In the genomic region with DNA sequence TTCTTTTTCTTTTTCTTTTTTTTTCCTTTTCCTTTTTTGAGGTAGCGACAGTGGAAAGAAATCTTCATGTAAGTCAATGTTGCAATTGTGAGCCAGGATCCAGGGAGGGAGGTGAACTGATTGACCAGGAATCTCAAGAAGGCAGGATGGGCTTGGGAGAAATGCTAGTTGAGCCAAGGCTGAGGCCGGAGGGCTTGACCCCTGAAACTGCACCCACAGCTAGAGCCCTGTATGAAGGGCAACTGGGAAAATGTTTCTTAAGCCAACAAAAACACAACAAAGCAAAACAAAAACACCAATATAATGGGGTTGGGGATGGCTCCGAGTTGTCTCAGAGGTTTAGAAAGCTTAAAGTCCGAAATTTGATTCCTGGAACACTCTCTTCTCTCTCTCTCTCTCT, we compare ENCODE assay signal across 31 mouse cellular contexts. TPM values are rescaled to one million over a fixed set of nuclear protein-coding genes. Genes with fewer than 3 reads are reported as not detected.
DNase-seq lines count a peak whose midpoint lies in the region; ATAC-seq and TF ChIP-seq lines count a peak whose summit lies in the region.
"Had no signal": no experiment of that assay in that cellular context is flagged by ENCODE, and none has a peak within 500 bp of the region (broad histone marks: within the 10 kb centered on the region; RNA-seq: fewer than 3 reads in every experiment).

No protein-coding gene starts in this region.

- no peaks in the 10 kb centered on the region for H3K36me3 ChIP-seq in hindbrain, embryonic 10.5 days
- no peaks in the 10 kb centered on the region for H3K36me3 ChIP-seq in hindbrain, embryonic 13.5 days
- H3K36me3 ChIP-seq in midbrain, embryonic 10.5 days = no peaks in the 10 kb centered on the region
- no peaks in the 10 kb centered on the region for H3K36me3 ChIP-seq in midbrain, postnatal 0 days (ENCODE audit: insufficient read depth, low read length)
- H3K36me3 ChIP-seq: embryonic facial prominence, embryonic 13.5 days; forebrain, embryonic 10.5 days; hindbrain, embryonic 15.5 days; lung, embryonic 15.5 days; midbrain, embryonic 13.5 days; neural tube, embryonic 15.5 days had no signal

- H3K4me3 ChIP-seq in hindbrain, embryonic 10.5 days = no peak overlapping the region
- no peak overlapping the region for H3K4me3 ChIP-seq in hindbrain, embryonic 13.5 days
- no peak overlapping the region for H3K4me3 ChIP-seq in midbrain, embryonic 10.5 days
- no peak overlapping the region for H3K4me3 ChIP-seq in midbrain, postnatal 0 days (ENCODE audit: low read depth, low read length)
- H3K4me3 ChIP-seq: embryonic facial prominence, embryonic 13.5 days; forebrain, embryonic 10.5 days; gastrocnemius, adult 2 months; hindbrain, embryonic 15.5 days; lung, embryonic 15.5 days; megakaryocyte, embryonic 14.5 days; midbrain, embryonic 13.5 days; neural tube, embryonic 15.5 days had no signal

- H3K27me3 ChIP-seq in hindbrain, embryonic 10.5 days (ENCODE audit: insufficient read depth, poor library complexity, severe bottlenecking) = no peaks in the 10 kb centered on the region
- H3K27me3 ChIP-seq in hindbrain, embryonic 13.5 days = no peaks in the 10 kb centered on the region
- no peaks in the 10 kb centered on the region for H3K27me3 ChIP-seq in midbrain, embryonic 10.5 days (ENCODE audit: low read depth, poor library complexity, severe bottlenecking)
- no peaks in the 10 kb centered on the region for H3K27me3 ChIP-seq in midbrain, postnatal 0 days (ENCODE audit: insufficient read depth, low read length)
- H3K27me3 ChIP-seq: embryonic facial prominence, embryonic 13.5 days; hindbrain, embryonic 15.5 days; lung, embryonic 15.5 days; midbrain, embryonic 13.5 days; neural tube, embryonic 15.5 days had no signal

- no peaks in the 10 kb centered on the region for H3K9me3 ChIP-seq in hindbrain, embryonic 10.5 days
- H3K9me3 ChIP-seq in hindbrain, embryonic 13.5 days = no peaks in the 10 kb centered on the region
- H3K9me3 ChIP-seq in midbrain, embryonic 10.5 days (replicated peaks) = no peaks in the 10 kb centered on the region
- H3K9me3 ChIP-seq in midbrain, postnatal 0 days (ENCODE audit: low read length) = no peaks in the 10 kb centered on the region
- H3K9me3 ChIP-seq: embryonic facial prominence, embryonic 13.5 days; forebrain, embryonic 10.5 days; hindbrain, embryonic 15.5 days; lung, embryonic 15.5 days; megakaryocyte, embryonic 14.5 days; midbrain, embryonic 13.5 days; neural tube, embryonic 15.5 days had no signal

- 31% methylated on average over 4 of the region's 4 CpGs for WGBS in hindbrain, embryonic 10.5 days
- WGBS in hindbrain, embryonic 13.5 days = 59% methylated on average over 4 of the region's 4 CpGs
- WGBS in midbrain, embryonic 10.5 days = 58% methylated on average over 4 of the region's 4 CpGs
- 58% methylated on average over 4 of the region's 4 CpGs for WGBS in midbrain, postnatal 0 days

- no peak for ATAC-seq in hindbrain, embryonic 13.5 days (ENCODE audit: low FRiP score)
- no peak for ATAC-seq in midbrain, postnatal 0 days (ENCODE audit: low FRiP score)

- H3K9ac ChIP-seq in hindbrain, embryonic 13.5 days = no peak overlapping the region
- H3K9ac ChIP-seq in midbrain, postnatal 0 days (replicated peaks; ENCODE audit: low read length, poor library complexity, severe bottlenecking) = no peak overlapping the region
- H3K9ac ChIP-seq: embryonic facial prominence, embryonic 13.5 days; hindbrain, embryonic 15.5 days; lung, embryonic 15.5 days; midbrain, embryonic 13.5 days; neural tube, embryonic 15.5 days had no signal

- peak overlapping the region; percentile 83 for H3K27ac ChIP-seq in hindbrain, embryonic 10.5 days
- H3K27ac ChIP-seq in hindbrain, embryonic 13.5 days = no peak overlapping the region
- peak overlapping the region; percentile 69; the same call in 1 of the 2 replicates for H3K27ac ChIP-seq in midbrain, embryonic 10.5 days (replicated peaks)
- no peak overlapping the region for H3K27ac ChIP-seq in midbrain, postnatal 0 days (ENCODE audit: low read depth, low read length)
- H3K27ac ChIP-seq: embryonic facial prominence, embryonic 13.5 days; hindbrain, embryonic 15.5 days; kidney, postnatal 0 days; lung, embryonic 15.5 days; midbrain, embryonic 13.5 days; neural tube, embryonic 15.5 days had no signal

- DNase-seq in hindbrain, embryonic 10.5 days (ENCODE audit: low spot score) = no peak
- DNase-seq in kidney, adult 9 months = peak; percentile 50
- DNase-seq in kidney, postnatal 4 days = no peak
- DNase-seq in midbrain, embryonic 10.5 days (ENCODE audit: low spot score) = no peak
- DNase-seq in midbrain, postnatal 0 days (ENCODE audit: low spot score) = no peak
- no peak for DNase-seq in left cerebral cortex, adult 9 months (ENCODE audit: low spot score in 2 of 2)
- DNase-seq: adrenal gland, adult 2 months; adrenal gland, postnatal 36 days; cerebellum, adult 18-20 months; cerebellum, postnatal 10 days; gastrocnemius, adult 2 months; gastrocnemius, postnatal 36 days; heart, adult 18-20 months; heart, postnatal 36 days; liver; lung, postnatal 4 days; retina, postnatal 1 day; right cerebral cortex, postnatal 14 days had no signal

- TF ChIP-seq CTCF in midbrain, postnatal 0 days (IDR thresholded peaks at IDR 0.05) = no peak

- H3K4me1 ChIP-seq in hindbrain, embryonic 10.5 days (replicated peaks) = peaks cover 21% of the 10 kb centered on the region
- no peaks in the 10 kb centered on the region for H3K4me1 ChIP-seq in hindbrain, embryonic 13.5 days (replicated peaks)
- peaks cover 20% of the 10 kb centered on the region for H3K4me1 ChIP-seq in midbrain, embryonic 10.5 days
- no peaks in the 10 kb centered on the region for H3K4me1 ChIP-seq in midbrain, postnatal 0 days (ENCODE audit: insufficient read depth, low read length)
- H3K4me1 ChIP-seq: hindbrain, embryonic 15.5 days; megakaryocyte, embryonic 14.5 days; neural tube, embryonic 15.5 days had no signal

- H3K4me2 ChIP-seq in hindbrain, embryonic 13.5 days = no peak overlapping the region
- H3K4me2 ChIP-seq in midbrain, postnatal 0 days (ENCODE audit: low read depth, low read length, poor library complexity, severe bottlenecking) = no peak overlapping the region
- H3K4me2 ChIP-seq: embryonic facial prominence, embryonic 13.5 days; heart, embryonic 11.5 days; hindbrain, embryonic 15.5 days; lung, embryonic 15.5 days; midbrain, embryonic 13.5 days; neural tube, embryonic 15.5 days had no signal

RNA-seq across cellular contexts. Expression of a gene that starts 47.7 kb away (rescaled TPM):
- 0.65 and 0.98 TPM in 2 replicates for polyA plus RNA-seq in hindbrain, embryonic 10.5 days (2016; fragmentation: Nextera tagmentation; extraction: Ambion mirVana)
- polyA plus RNA-seq in hindbrain, embryonic 13.5 days (2015; fragmentation: Nextera tagmentation; extraction: Ambion mirVana) = 1.7 and 2.2 TPM in 2 replicates
- 0.23 and 0.83 TPM in 2 replicates for polyA plus RNA-seq in midbrain, embryonic 10.5 days (2016; fragmentation: Nextera tagmentation; extraction: Ambion mirVana)
- total RNA-seq in midbrain, postnatal 0 days (2014; rRNA removed) = 0.99 and 1.0 TPM in 2 replicates
- 2.1 and 2.5 TPM in 2 replicates for polyA plus RNA-seq in midbrain, postnatal 0 days (2015; fragmentation: Nextera tagmentation; extraction: Ambion mirVana)
- total RNA-seq: common myeloid progenitor, adult 5-6 weeks; MEL; monocyte, adult 5-6 weeks had no signal

Comparison
In these comparisons a context has a peak if more than half of its experiments do, and no peak if none do; other contexts are left out.
1. H3K27ac ChIP-seq: peak in hindbrain, embryonic 10.5 days (single experiment) and midbrain, embryonic 10.5 days (single experiment); none in hindbrain, embryonic 13.5 days (single experiment) and midbrain, postnatal 0 days (single experiment).